In genomic region chr13:46534969-46535785, GRCm38 (mm10) we compare ENCODE assay signal across 16 mouse cellular contexts. TPM values are rescaled to one million over a fixed set of nuclear protein-coding genes. Genes with fewer than 3 reads are reported as not detected.
DNase-seq lines count a peak whose midpoint lies in the region; ATAC-seq and TF ChIP-seq lines count a peak whose summit lies in the region.
"Had no signal": no experiment of that assay in that cellular context is flagged by ENCODE, and none has a peak within 500 bp of the region (broad histone marks: within the 10 kb centered on the region; RNA-seq: fewer than 3 reads in every experiment).

No protein-coding gene starts in this region.

- H3ac ChIP-seq in myocyte (ENCODE audit: control insufficient read depth, insufficient read length), result no peak overlapping the region

- peak overlapping the region; percentile 33; the same call in 1 of the 2 replicates for H3K4me3 ChIP-seq in forebrain, embryonic 10.5 days
- no peak overlapping the region for H3K4me3 ChIP-seq in forebrain, embryonic 14.5 days (ENCODE audit: low read depth, low read length)
- H3K4me3 ChIP-seq in hindbrain, embryonic 10.5 days, result no peak overlapping the region
- H3K4me3 ChIP-seq in hindbrain, embryonic 14.5 days (replicated peaks; ENCODE audit: low read length), result no peak overlapping the region
- no peak overlapping the region for H3K4me3 ChIP-seq in midbrain, embryonic 11.5 days (ENCODE audit: low read depth, low read length)
- H3K4me3 ChIP-seq in midbrain, embryonic 16.5 days (ENCODE audit: low read depth, low read length), result no peak overlapping the region
- no peak overlapping the region for H3K4me3 ChIP-seq in myocyte
- H3K4me3 ChIP-seq: heart, embryonic 15.5 days; left cerebral cortex, adult 2 months; limb, embryonic 12.5 days; liver, embryonic 15.5 days had no signal

- no peaks in the 10 kb centered on the region for H3K79me2 ChIP-seq in myocyte (ENCODE audit: control insufficient read depth, insufficient read depth)

- H3K4me1 ChIP-seq in forebrain, embryonic 10.5 days, result peaks cover 30% of the 10 kb centered on the region
- peaks cover 17% of the 10 kb centered on the region; the same call in 1 of the 2 replicates for H3K4me1 ChIP-seq in forebrain, embryonic 14.5 days (ENCODE audit: control insufficient read depth, insufficient read depth, low read length)
- peaks cover 18% of the 10 kb centered on the region for H3K4me1 ChIP-seq in hindbrain, embryonic 10.5 days (replicated peaks)
- H3K4me1 ChIP-seq in hindbrain, embryonic 14.5 days (replicated peaks; ENCODE audit: control insufficient read depth, insufficient read depth, low read length), result peaks cover 6% of the 10 kb centered on the region; the same call in 1 of the 2 replicates
- peaks cover 19% of the 10 kb centered on the region for H3K4me1 ChIP-seq in midbrain, embryonic 11.5 days (ENCODE audit: control insufficient read depth, insufficient read depth, low read length)
- peaks cover 12% of the 10 kb centered on the region; the same call in 1 of the 2 replicates for H3K4me1 ChIP-seq in midbrain, embryonic 16.5 days (ENCODE audit: control insufficient read depth, insufficient read depth, low read length)
- H3K4me1 ChIP-seq: liver, embryonic 15.5 days had no signal

- no peaks in the 10 kb centered on the region for H3K9me3 ChIP-seq in forebrain, embryonic 10.5 days
- H3K9me3 ChIP-seq in forebrain, embryonic 14.5 days (replicated peaks; ENCODE audit: control insufficient read depth, low read length), result no peaks in the 10 kb centered on the region
- no peaks in the 10 kb centered on the region for H3K9me3 ChIP-seq in hindbrain, embryonic 10.5 days
- no peaks in the 10 kb centered on the region for H3K9me3 ChIP-seq in hindbrain, embryonic 14.5 days (ENCODE audit: control insufficient read depth, low read length)
- no peaks in the 10 kb centered on the region for H3K9me3 ChIP-seq in midbrain, embryonic 11.5 days (ENCODE audit: control insufficient read depth, low read length)
- no peaks in the 10 kb centered on the region for H3K9me3 ChIP-seq in midbrain, embryonic 16.5 days (replicated peaks; ENCODE audit: control insufficient read depth, low read length, poor library complexity, severe bottlenecking)
- H3K9me3 ChIP-seq: heart, embryonic 15.5 days; limb, embryonic 12.5 days; liver, embryonic 15.5 days had no signal

- DNase-seq in forebrain, embryonic 10.5 days (ENCODE audit: extremely low spot score, low spot score), result no peak
- no peak for DNase-seq in forebrain, embryonic 14.5 days (ENCODE audit: low spot score)
- DNase-seq in hindbrain, embryonic 10.5 days (ENCODE audit: low spot score), result no peak
- DNase-seq in hindbrain, embryonic 14.5 days (ENCODE audit: low spot score), result no peak
- no peak for DNase-seq in midbrain, embryonic 11.5 days (ENCODE audit: low spot score, missing footprints)
- DNase-seq: adrenal gland, adult 8-10 months; cerebellum, adult 11-12 months; lung, postnatal 4 days; thymus, postnatal 25 days had no signal

- H3K27me3 ChIP-seq in forebrain, embryonic 10.5 days (ENCODE audit: poor library complexity, severe bottlenecking), result peaks cover 86% of the 10 kb centered on the region
- no peaks in the 10 kb centered on the region; the same call in 1 of the 2 replicates for H3K27me3 ChIP-seq in forebrain, embryonic 14.5 days (replicated peaks; ENCODE audit: control insufficient read depth, insufficient read depth, low read length)
- peaks cover 23% of the 10 kb centered on the region; the same call in 1 of the 2 replicates for H3K27me3 ChIP-seq in hindbrain, embryonic 10.5 days (ENCODE audit: insufficient read depth, poor library complexity, severe bottlenecking)
- no peaks in the 10 kb centered on the region for H3K27me3 ChIP-seq in hindbrain, embryonic 14.5 days (ENCODE audit: control insufficient read depth, insufficient read depth, low read length)
- peaks cover 21% of the 10 kb centered on the region for H3K27me3 ChIP-seq in midbrain, embryonic 11.5 days (ENCODE audit: control insufficient read depth, insufficient read depth, low read length)
- H3K27me3 ChIP-seq in midbrain, embryonic 16.5 days (ENCODE audit: control insufficient read depth, insufficient read depth, low read depth, low read length), result no peaks in the 10 kb centered on the region
- H3K27me3 ChIP-seq in myocyte (ENCODE audit: control insufficient read depth, insufficient read depth, insufficient read length), result no peaks in the 10 kb centered on the region
- H3K27me3 ChIP-seq: heart, embryonic 15.5 days; limb, embryonic 12.5 days; liver, embryonic 15.5 days had no signal

- TF ChIP-seq POLR2A in myocyte (IDR thresholded peaks at IDR 0.05; ENCODE audit: insufficient read length, low read depth), result no peak

- WGBS in forebrain, embryonic 10.5 days, result 54% methylated on average over 5 of the region's 5 CpGs
- WGBS in forebrain, embryonic 14.5 days, result 54% methylated on average over 5 of the region's 5 CpGs
- 69% methylated on average over 5 of the region's 5 CpGs for WGBS in hindbrain, embryonic 10.5 days
- WGBS in hindbrain, embryonic 14.5 days, result 68% methylated on average over 5 of the region's 5 CpGs
- 62% methylated on average over 5 of the region's 5 CpGs for WGBS in midbrain, embryonic 11.5 days
- 62% methylated on average over 5 of the region's 5 CpGs for WGBS in midbrain, embryonic 16.5 days

- no peaks in the 10 kb centered on the region for H3K36me3 ChIP-seq in forebrain, embryonic 10.5 days (replicated peaks)
- H3K36me3 ChIP-seq in forebrain, embryonic 14.5 days (ENCODE audit: control insufficient read depth, insufficient read depth, low read length), result no peaks in the 10 kb centered on the region
- H3K36me3 ChIP-seq in hindbrain, embryonic 10.5 days, result no peaks in the 10 kb centered on the region
- H3K36me3 ChIP-seq in hindbrain, embryonic 14.5 days (replicated peaks; ENCODE audit: control insufficient read depth, insufficient read depth), result no peaks in the 10 kb centered on the region
- H3K36me3 ChIP-seq in midbrain, embryonic 11.5 days (ENCODE audit: control insufficient read depth, insufficient read depth, low read length), result no peaks in the 10 kb centered on the region
- H3K36me3 ChIP-seq in midbrain, embryonic 16.5 days (ENCODE audit: control insufficient read depth, insufficient read depth, low read length), result no peaks in the 10 kb centered on the region
- H3K36me3 ChIP-seq in myocyte (ENCODE audit: control insufficient read depth, insufficient read depth), result no peaks in the 10 kb centered on the region
- H3K36me3 ChIP-seq: limb, embryonic 12.5 days; liver, embryonic 15.5 days had no signal

- H3K9ac ChIP-seq in forebrain, embryonic 14.5 days (ENCODE audit: low read length), result no peak overlapping the region
- H3K9ac ChIP-seq in hindbrain, embryonic 14.5 days, result no peak overlapping the region
- no peak overlapping the region for H3K9ac ChIP-seq in midbrain, embryonic 11.5 days (ENCODE audit: low read length)
- no peak overlapping the region for H3K9ac ChIP-seq in midbrain, embryonic 16.5 days (ENCODE audit: low read depth, low read length)
- H3K9ac ChIP-seq: heart, embryonic 15.5 days; limb, embryonic 12.5 days; liver, embryonic 15.5 days had no signal

- no peak overlapping the region for H3K4me2 ChIP-seq in forebrain, embryonic 14.5 days (ENCODE audit: low read length)
- H3K4me2 ChIP-seq in hindbrain, embryonic 14.5 days (replicated peaks), result no peak overlapping the region
- no peak overlapping the region for H3K4me2 ChIP-seq in midbrain, embryonic 11.5 days
- no peak overlapping the region for H3K4me2 ChIP-seq in midbrain, embryonic 16.5 days (ENCODE audit: low read length)
- peak overlapping the region; percentile 40 for H3K4me2 ChIP-seq in myocyte (ENCODE audit: low read depth)
- H3K4me2 ChIP-seq: heart, embryonic 15.5 days; liver, embryonic 15.5 days had no signal

- no peak for ATAC-seq in forebrain, embryonic 14.5 days
- no peak for ATAC-seq in hindbrain, embryonic 14.5 days (ENCODE audit: low FRiP score)
- peak; percentile 43 for ATAC-seq in midbrain, embryonic 11.5 days (ENCODE audit: low FRiP score)
- no peak for ATAC-seq in midbrain, embryonic 16.5 days

- 0 out of 2 replicates have a peak overlapping the region, but pooled peaks have one; percentile 46 for H3K27ac ChIP-seq in forebrain, embryonic 10.5 days
- no peak overlapping the region; the same call in 1 of the 2 replicates for H3K27ac ChIP-seq in forebrain, embryonic 14.5 days (ENCODE audit: low read depth, low read length)
- H3K27ac ChIP-seq in hindbrain, embryonic 10.5 days, result peak overlapping the region; percentile 75; the same call in 1 of the 2 replicates
- no peak overlapping the region for H3K27ac ChIP-seq in hindbrain, embryonic 14.5 days
- peak overlapping the region; percentile 57 for H3K27ac ChIP-seq in midbrain, embryonic 11.5 days (ENCODE audit: low read depth, low read length)
- H3K27ac ChIP-seq in midbrain, embryonic 16.5 days (ENCODE audit: low read length), result no peak overlapping the region
- H3K27ac ChIP-seq: kidney, postnatal 0 days; left cerebral cortex, adult 2 months; limb, embryonic 12.5 days; liver, embryonic 15.5 days had no signal

TF ChIP-seq in myocyte, 11 proteins besides CTCF, POLR2A, EP300 and RAD21:
- TF ChIP-seq REST (IDR thresholded peaks at IDR 0.05; ENCODE audit: insufficient read depth, insufficient read length) (no peak), TCF12 (IDR thresholded peaks at IDR 0.05; ENCODE audit: insufficient read depth, poor library complexity, severe bottlenecking) (peak; percentile 71), USF1 (IDR thresholded peaks at IDR 0.05; ENCODE audit: low read depth) (no peak), CEBPB (IDR thresholded peaks at IDR 0.05; ENCODE audit: insufficient read depth, poor library complexity, severe bottlenecking) (no peak), MYOG (IDR thresholded peaks at IDR 0.05; ENCODE audit: control insufficient read depth in 1 of 3, insufficient read depth in 1 of 3, insufficient read length in 2 of 3, low read depth in 2 of 3) (peak in 2 of 3 experiments; percentile 78 to 88), MYOD1 (IDR thresholded peaks at IDR 0.05; ENCODE audit: control insufficient read depth in 1 of 3, insufficient read length in 2 of 3, low read depth in 2 of 3) (peak; percentile 76 to 85 (median 82)), TCF3 (IDR thresholded peaks at IDR 0.05; ENCODE audit: insufficient read length, low read depth) (peak; percentile 42)
TF ChIP-seq in myocyte: peak in this region for 4.

RNA-seq across cellular contexts. Expression of gene Cap2, which starts 33.5 kb away (rescaled TPM):
- polyA plus RNA-seq in forebrain, embryonic 10.5 days (2016; fragmentation: Nextera tagmentation; extraction: Ambion mirVana), result 7.0 and 7.3 TPM in 2 replicates
- 15.1 and 15.2 TPM in 2 replicates for polyA plus RNA-seq in forebrain, embryonic 14.5 days (2014; fragmentation: Nextera tagmentation; extraction: Ambion mirVana)
- 5.1 and 5.9 TPM in 2 replicates for polyA plus RNA-seq in hindbrain, embryonic 10.5 days (2016; fragmentation: Nextera tagmentation; extraction: Ambion mirVana)
- 7.3 and 8.8 TPM in 2 replicates for polyA plus RNA-seq in hindbrain, embryonic 14.5 days (2014; fragmentation: Nextera tagmentation; extraction: Ambion mirVana)
- polyA plus RNA-seq in midbrain, embryonic 11.5 days (2014; fragmentation: Nextera tagmentation; extraction: Ambion mirVana), result 9.9 and 11.4 TPM in 2 replicates
- 15.9 and 16.2 TPM in 2 replicates for polyA plus RNA-seq in midbrain, embryonic 16.5 days (2015; fragmentation: Nextera tagmentation; extraction: Ambion mirVana)
- polyA plus RNA-seq in myocyte (2012; fragmentation: generic; extraction: Trizol), result 47.4 TPM

Comparison
In these comparisons a context has a peak if more than half of its experiments do, and no peak if none do; other contexts are left out.
1. H3K27ac ChIP-seq: peak in forebrain, embryonic 10.5 days (single experiment), hindbrain, embryonic 10.5 days (single experiment) and midbrain, embryonic 11.5 days (single experiment); none in forebrain, embryonic 14.5 days (single experiment), hindbrain, embryonic 14.5 days (single experiment) and midbrain, embryonic 16.5 days (single experiment).